Mouse (Mus musculus): Measurements from ENCODE around the gene Ust. TPM values are rescaled to one million over a fixed set of nuclear protein-coding genes. Genes with fewer than 3 reads are reported as not detected.

The Ust gene
- polyA plus RNA-seq, 1 experiment from 2014 or later: 4.8 TPM

DNA sequence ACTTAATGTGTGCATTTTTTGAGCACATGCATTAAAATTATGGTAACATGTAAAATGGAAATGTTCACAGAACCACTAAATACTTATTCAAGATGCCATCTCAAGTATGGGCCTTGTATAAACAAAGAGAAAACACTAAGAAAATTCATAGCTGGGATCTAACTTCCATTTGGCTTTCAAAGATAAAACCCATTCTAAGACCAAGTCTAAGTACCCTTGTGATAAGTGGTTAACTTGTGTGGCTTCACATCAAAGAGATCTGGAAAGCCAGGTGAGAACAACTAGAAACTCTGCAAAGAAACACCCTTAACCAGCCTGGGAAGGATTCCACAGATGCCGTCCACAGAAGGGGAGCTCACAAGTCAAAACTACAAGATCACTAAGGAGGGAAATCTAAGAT, 53.4 kb downstream of the Ust start:
- no peak for ATAC-seq
- 93% methylated on average over 1 of the region's 1 CpGs for WGBS
- Histone ChIP-seq H3K4me3 (ENCODE audit: low read depth, low read length) (no peak overlapping the region), H3K4me1 (ENCODE audit: control insufficient read depth, insufficient read depth, low read length) (no peaks in the 10 kb centered on the region), H3K9me3 (replicated peaks; ENCODE audit: control insufficient read depth, low read length, poor library complexity, severe bottlenecking) (no peaks in the 10 kb centered on the region), H3K9ac (ENCODE audit: low read depth, low read length) (no peak overlapping the region), H3K36me3 (ENCODE audit: control insufficient read depth, insufficient read depth, low read length) (no peaks in the 10 kb centered on the region), H3K27me3 (ENCODE audit: control insufficient read depth, insufficient read depth, low read depth, low read length) (no peaks in the 10 kb centered on the region), H3K4me2 (ENCODE audit: low read length) (no peak overlapping the region), H3K27ac (ENCODE audit: low read length) (no peak overlapping the region)

DNA sequence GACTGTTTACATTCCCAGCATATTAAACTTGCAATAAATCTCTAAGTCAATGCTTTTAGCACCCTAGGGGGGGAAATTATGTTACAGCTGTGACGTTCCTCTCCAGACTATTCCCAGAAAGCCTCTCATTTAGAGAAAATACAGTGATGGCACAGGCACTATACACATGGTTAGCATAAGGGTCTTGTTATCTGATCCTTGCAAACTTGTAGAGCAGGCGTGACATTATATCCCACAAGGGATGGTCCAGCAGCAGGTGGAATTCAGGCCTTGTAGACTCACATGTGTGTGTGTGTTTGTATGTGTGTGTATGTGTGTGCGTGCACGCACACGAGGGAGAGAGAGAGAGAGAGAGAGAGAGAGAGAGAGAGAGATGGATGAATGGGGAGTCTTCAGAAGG, 57.3 kb downstream of the Ust start:
- WGBS: 84% methylated on average over 5 of the region's 5 CpGs
- no peaks in the 10 kb centered on the region for H3K9me3 ChIP-seq (replicated peaks; ENCODE audit: control insufficient read depth, low read length, poor library complexity, severe bottlenecking)
- H3K9ac ChIP-seq (ENCODE audit: low read depth, low read length): no peak overlapping the region
- no peaks in the 10 kb centered on the region for H3K36me3 ChIP-seq (ENCODE audit: control insufficient read depth, insufficient read depth, low read length)
- H3K27ac ChIP-seq (ENCODE audit: low read length): no peak overlapping the region
- H3K27me3 ChIP-seq (ENCODE audit: control insufficient read depth, insufficient read depth, low read depth, low read length): no peaks in the 10 kb centered on the region
- H3K4me1 ChIP-seq (ENCODE audit: control insufficient read depth, insufficient read depth, low read length): no peaks in the 10 kb centered on the region
- no peak overlapping the region for H3K4me3 ChIP-seq (ENCODE audit: low read depth, low read length)
- ATAC-seq: no peak
- H3K4me2 ChIP-seq (ENCODE audit: low read length): no peak overlapping the region

DNA sequence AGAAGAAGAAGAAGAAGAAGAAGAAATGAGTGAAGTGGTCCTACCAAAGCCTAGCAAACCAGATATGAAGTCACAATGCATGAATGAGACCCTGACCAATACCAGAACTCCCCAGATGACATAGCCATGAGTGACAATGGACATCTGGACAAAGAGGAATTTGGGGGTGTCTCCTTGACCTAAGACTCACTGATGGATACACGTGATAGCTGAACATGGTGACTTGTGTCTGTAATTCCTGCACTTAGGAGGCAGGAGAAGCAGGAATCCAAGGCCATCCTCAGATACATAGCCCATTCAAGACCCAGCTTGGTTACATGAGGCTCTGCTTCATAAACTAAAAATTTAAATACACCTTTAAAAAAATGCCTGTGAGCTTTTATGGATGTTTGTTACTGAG, 63.9 kb downstream of the Ust start:
- Histone ChIP-seq H3K4me1 (ENCODE audit: control insufficient read depth, insufficient read depth, low read length) (no peaks in the 10 kb centered on the region), H3K9ac (ENCODE audit: low read depth, low read length) (no peak overlapping the region), H3K9me3 (replicated peaks; ENCODE audit: control insufficient read depth, low read length, poor library complexity, severe bottlenecking) (no peaks in the 10 kb centered on the region), H3K27ac (ENCODE audit: low read length) (no peak overlapping the region), H3K4me2 (ENCODE audit: low read length) (no peak overlapping the region), H3K27me3 (ENCODE audit: control insufficient read depth, insufficient read depth, low read depth, low read length) (no peaks in the 10 kb centered on the region), H3K36me3 (ENCODE audit: control insufficient read depth, insufficient read depth, low read length) (no peaks in the 10 kb centered on the region), H3K4me3 (ENCODE audit: low read depth, low read length) (no peak overlapping the region)
- WGBS: 50% methylated on average over 1 of the region's 1 CpGs
- no peak for ATAC-seq

DNA sequence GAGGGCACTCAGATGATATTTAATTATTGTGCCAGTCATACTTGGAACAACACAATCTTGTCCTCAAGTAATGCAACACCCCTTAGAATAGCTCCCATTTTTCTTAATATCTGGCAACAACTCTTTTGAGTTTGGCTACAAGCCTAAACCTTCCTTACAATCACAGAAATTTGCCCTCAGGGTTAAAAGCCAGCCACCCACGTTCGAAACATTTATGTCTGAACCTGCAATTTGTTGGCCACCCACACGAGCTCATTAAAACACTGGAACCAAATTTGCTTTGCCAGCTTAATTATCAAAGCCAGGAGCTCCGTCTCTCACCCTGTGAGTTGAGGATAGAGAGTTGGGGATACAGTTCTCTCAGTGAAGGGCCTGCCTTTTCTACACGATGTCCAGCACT, 70.9 kb downstream of the Ust start:
- no peak overlapping the region for H3K9ac ChIP-seq (ENCODE audit: low read depth, low read length)
- no peaks in the 10 kb centered on the region for H3K36me3 ChIP-seq (ENCODE audit: control insufficient read depth, insufficient read depth, low read length)
- no peak overlapping the region for H3K27ac ChIP-seq (ENCODE audit: low read length)
- WGBS: 49% methylated on average over 5 of the region's 5 CpGs
- no peak overlapping the region for H3K4me3 ChIP-seq (ENCODE audit: low read depth, low read length)
- H3K4me2 ChIP-seq (ENCODE audit: low read length): no peak overlapping the region
- no peaks in the 10 kb centered on the region for H3K27me3 ChIP-seq (ENCODE audit: control insufficient read depth, insufficient read depth, low read depth, low read length)
- no peak for ATAC-seq
- H3K4me1 ChIP-seq (ENCODE audit: control insufficient read depth, insufficient read depth, low read length): no peaks in the 10 kb centered on the region; the same call in 1 of the 2 replicates
- H3K9me3 ChIP-seq (replicated peaks; ENCODE audit: control insufficient read depth, low read length, poor library complexity, severe bottlenecking): no peaks in the 10 kb centered on the region

DNA sequence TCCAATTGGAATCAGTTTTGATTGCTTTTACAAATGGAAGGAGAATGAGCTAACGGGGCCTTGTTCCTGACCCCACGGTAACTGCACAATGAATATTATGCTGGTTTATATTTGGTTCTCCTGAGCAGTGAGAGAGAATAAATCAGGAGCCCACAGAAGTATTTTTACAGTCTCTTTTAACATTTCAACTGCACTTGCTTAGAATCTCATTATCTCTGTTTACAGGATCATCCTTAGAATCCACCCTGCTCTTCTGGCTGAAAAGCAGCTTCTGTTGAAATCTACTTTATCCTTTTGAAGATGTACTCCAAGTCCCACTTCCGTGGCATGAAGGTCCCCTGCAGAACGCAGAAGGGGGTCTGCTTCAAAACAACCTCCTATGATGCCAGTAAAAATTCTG, 71.7 kb downstream of the Ust start:
- Histone ChIP-seq H3K4me2 (ENCODE audit: low read length) (no peak overlapping the region), H3K4me3 (ENCODE audit: low read depth, low read length) (no peak overlapping the region), H3K9ac (ENCODE audit: low read depth, low read length) (no peak overlapping the region), H3K27me3 (ENCODE audit: control insufficient read depth, insufficient read depth, low read depth, low read length) (no peaks in the 10 kb centered on the region), H3K4me1 (ENCODE audit: control insufficient read depth, insufficient read depth, low read length) (no peaks in the 10 kb centered on the region; the same call in 1 of the 2 replicates), H3K9me3 (replicated peaks; ENCODE audit: control insufficient read depth, low read length, poor library complexity, severe bottlenecking) (no peaks in the 10 kb centered on the region), H3K27ac (ENCODE audit: low read length) (no peak overlapping the region), H3K36me3 (ENCODE audit: control insufficient read depth, insufficient read depth, low read length) (no peaks in the 10 kb centered on the region)
- no peak for ATAC-seq
- 36% methylated on average over 4 of the region's 4 CpGs for WGBS

DNA sequence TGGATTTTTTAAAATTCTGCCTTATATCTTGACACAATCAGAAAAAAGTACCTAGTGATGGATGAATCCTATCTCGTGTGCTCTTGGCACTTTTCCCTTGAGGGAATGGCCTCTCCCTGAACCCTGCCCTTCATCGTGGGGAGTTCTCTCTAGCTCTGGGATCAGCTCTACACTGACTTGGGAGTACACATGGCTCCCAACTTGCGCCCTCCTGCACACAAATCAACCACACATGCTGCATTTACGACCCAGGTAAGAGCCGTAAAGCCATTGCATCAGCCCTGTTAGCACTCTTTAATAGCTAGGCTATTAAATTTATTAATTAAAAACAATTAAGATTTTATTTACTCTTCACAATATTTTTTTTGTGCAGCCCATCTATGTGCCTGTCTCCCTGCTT, 74.6 kb downstream of the Ust start:
- H3K27me3 ChIP-seq (ENCODE audit: control insufficient read depth, insufficient read depth, low read depth, low read length): no peaks in the 10 kb centered on the region
- H3K4me1 ChIP-seq (ENCODE audit: control insufficient read depth, insufficient read depth, low read length): no peaks in the 10 kb centered on the region; the same call in 1 of the 2 replicates
- no peaks in the 10 kb centered on the region for H3K36me3 ChIP-seq (ENCODE audit: control insufficient read depth, insufficient read depth, low read length)
- H3K27ac ChIP-seq (ENCODE audit: low read length): no peak overlapping the region
- ATAC-seq: no peak
- H3K9me3 ChIP-seq (replicated peaks; ENCODE audit: control insufficient read depth, low read length, poor library complexity, severe bottlenecking): no peaks in the 10 kb centered on the region
- no peak overlapping the region for H3K4me2 ChIP-seq (ENCODE audit: low read length)
- 88% methylated on average over 5 of the region's 5 CpGs for WGBS
- H3K9ac ChIP-seq (ENCODE audit: low read depth, low read length): no peak overlapping the region
- H3K4me3 ChIP-seq (ENCODE audit: low read depth, low read length): no peak overlapping the region

DNA sequence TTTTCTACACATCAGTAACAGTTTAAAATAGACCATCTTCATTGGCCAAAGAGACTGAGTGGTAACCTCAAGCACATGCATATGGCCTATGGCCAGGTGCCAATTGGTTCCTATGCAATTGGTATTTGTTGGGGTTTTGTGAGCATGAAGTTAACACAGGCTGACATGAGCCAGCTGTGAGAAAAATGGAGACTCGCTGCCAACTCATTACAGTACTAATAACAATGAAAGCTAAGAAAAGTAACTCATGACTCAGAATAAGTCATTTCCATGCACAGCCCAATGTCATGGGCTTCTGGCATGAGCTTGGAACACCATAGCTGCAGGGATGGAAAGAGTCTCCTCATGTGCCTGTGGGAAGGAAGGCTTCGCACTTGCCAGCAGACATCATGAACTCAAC, 86.8 kb downstream of the Ust start:
- no peaks in the 10 kb centered on the region; the same call in 1 of the 2 replicates for H3K4me1 ChIP-seq (ENCODE audit: control insufficient read depth, insufficient read depth, low read length)
- WGBS: 91% methylated on average over 2 of the region's 2 CpGs
- H3K4me2 ChIP-seq (ENCODE audit: low read length): no peak overlapping the region
- H3K27ac ChIP-seq (ENCODE audit: low read length): no peak overlapping the region
- no peak overlapping the region for H3K9ac ChIP-seq (ENCODE audit: low read depth, low read length)
- no peak for ATAC-seq
- H3K9me3 ChIP-seq (replicated peaks; ENCODE audit: control insufficient read depth, low read length, poor library complexity, severe bottlenecking): no peaks in the 10 kb centered on the region
- H3K27me3 ChIP-seq (ENCODE audit: control insufficient read depth, insufficient read depth, low read depth, low read length): no peaks in the 10 kb centered on the region
- no peaks in the 10 kb centered on the region for H3K36me3 ChIP-seq (ENCODE audit: control insufficient read depth, insufficient read depth, low read length)
- H3K4me3 ChIP-seq (ENCODE audit: low read depth, low read length): no peak overlapping the region

DNA sequence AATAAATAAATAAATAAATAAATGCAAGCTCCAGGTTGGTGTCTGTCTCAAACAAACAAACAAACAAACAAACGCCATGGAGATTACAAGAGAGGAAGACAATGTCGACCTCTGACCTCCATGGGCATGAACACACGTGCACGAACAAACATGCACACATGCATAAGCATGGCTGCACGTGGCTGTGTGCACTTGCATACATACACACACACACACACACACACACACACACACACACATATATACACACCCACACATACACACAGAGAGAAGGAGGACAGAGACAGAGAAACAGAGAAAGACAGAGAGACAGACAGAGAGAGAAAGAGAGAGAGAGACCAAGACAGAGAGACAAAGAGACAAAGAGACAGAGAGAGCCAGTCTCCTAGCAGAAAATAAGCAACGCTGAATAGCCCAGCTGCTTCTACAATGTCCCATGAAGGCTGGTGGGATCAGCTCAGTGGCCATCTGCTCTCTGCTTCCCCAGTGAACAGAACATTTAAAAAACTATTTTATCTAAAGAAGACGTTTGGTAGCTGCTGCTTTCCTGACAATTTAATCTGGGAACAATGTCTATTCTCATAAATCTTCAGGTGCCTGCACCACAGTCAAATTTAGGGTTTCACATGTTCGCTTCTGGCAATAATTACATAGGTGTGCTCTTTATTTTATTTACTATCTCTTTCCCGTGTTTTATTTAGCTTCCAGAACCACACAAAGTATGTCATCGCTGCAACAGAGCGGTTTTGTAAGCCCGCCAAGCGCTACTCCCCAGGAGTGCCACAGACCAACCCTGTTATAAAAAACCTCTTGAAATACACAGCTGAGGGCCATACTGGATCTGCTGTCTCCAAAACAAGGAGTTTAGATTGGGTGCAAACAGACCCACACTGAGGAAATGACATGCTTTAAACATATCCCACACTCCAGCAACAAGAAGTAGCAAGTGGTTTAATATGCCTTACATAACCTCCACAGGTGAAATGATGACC, 89.5 kb downstream of the Ust start:
- Histone ChIP-seq H3K9me3 (replicated peaks; ENCODE audit: control insufficient read depth, low read length, poor library complexity, severe bottlenecking) (no peaks in the 10 kb centered on the region), H3K36me3 (ENCODE audit: control insufficient read depth, insufficient read depth, low read length) (no peaks in the 10 kb centered on the region), H3K4me1 (ENCODE audit: control insufficient read depth, insufficient read depth, low read length) (no peaks in the 10 kb centered on the region; the same call in 1 of the 2 replicates), H3K4me2 (ENCODE audit: low read length) (no peak overlapping the region), H3K9ac (ENCODE audit: low read depth, low read length) (no peak overlapping the region), H3K27me3 (ENCODE audit: control insufficient read depth, insufficient read depth, low read depth, low read length) (no peaks in the 10 kb centered on the region), H3K4me3 (ENCODE audit: low read depth, low read length) (no peak overlapping the region), H3K27ac (ENCODE audit: low read length) (no peak overlapping the region)
- ATAC-seq: no peak
- WGBS: 75% methylated on average over 13 of the region's 13 CpGs

DNA sequence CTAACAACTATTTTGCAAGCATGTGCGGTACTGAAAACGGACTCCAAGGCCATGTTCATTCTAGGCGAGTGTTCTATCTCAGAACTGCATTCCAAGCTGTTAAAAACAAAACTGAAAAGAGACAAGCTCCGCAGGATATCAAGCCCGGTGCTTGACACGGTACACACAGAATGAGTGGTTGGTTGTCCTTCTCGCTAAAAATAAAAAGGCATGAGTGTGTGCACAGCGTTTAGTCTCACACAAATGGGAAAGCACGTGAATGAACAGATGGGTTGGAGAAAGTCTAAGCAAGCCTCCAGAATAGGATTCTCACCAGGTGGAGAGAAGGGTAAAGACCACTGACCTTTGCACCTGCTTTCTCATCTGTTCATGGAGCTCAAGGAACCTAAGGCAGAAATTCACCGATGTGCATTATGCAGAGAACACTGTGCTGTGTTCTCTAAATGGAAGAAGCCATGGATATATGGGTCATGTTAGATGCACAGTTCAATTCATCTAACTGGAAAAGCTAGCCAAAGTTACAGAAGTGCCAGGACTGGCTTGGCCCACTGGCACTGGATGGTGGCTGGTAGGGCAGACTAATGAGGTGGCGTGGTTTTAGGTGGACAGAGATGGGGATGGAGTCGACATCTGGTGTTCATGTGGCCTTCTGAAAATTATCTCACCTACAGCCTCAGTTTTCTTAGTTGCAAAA, 90.8 kb downstream of the Ust start:
- Histone ChIP-seq H3K4me3 (ENCODE audit: low read depth, low read length) (no peak overlapping the region), H3K9ac (ENCODE audit: low read depth, low read length) (no peak overlapping the region), H3K4me2 (ENCODE audit: low read length) (no peak overlapping the region), H3K27ac (ENCODE audit: low read length) (no peak overlapping the region), H3K4me1 (ENCODE audit: control insufficient read depth, insufficient read depth, low read length) (no peaks in the 10 kb centered on the region; the same call in 1 of the 2 replicates), H3K36me3 (ENCODE audit: control insufficient read depth, insufficient read depth, low read length) (no peaks in the 10 kb centered on the region), H3K9me3 (replicated peaks; ENCODE audit: control insufficient read depth, low read length, poor library complexity, severe bottlenecking) (no peaks in the 10 kb centered on the region), H3K27me3 (ENCODE audit: control insufficient read depth, insufficient read depth, low read depth, low read length) (no peaks in the 10 kb centered on the region)
- ATAC-seq: no peak
- 77% methylated on average over 12 of the region's 12 CpGs for WGBS

All from midbrain, embryonic 16.5 days (tissue).